In genomic region chr2:166662595-166663160, GRCm38 (mm10) we compare ENCODE assay signal across 10 mouse cellular contexts. TPM values are rescaled to one million over a fixed set of nuclear protein-coding genes. Genes with fewer than 3 reads are reported as not detected.
A peak's percentile ranks its signal among the peaks of the same experiment; 100 is the strongest.
DNase-seq lines count a peak whose midpoint lies in the region; ATAC-seq and TF ChIP-seq lines count a peak whose summit lies in the region.
"Had no signal": no experiment of that assay in that cellular context is flagged by ENCODE, and none has a peak within 500 bp of the region (broad histone marks: within the 10 kb centered on the region; RNA-seq: fewer than 3 reads in every experiment).

No protein-coding gene starts in this region.

- peak in 1 of 2 experiments; percentile 27 for DNase-seq in left cerebral cortex, adult 2 months (ENCODE audit: extremely low spot score in 1 of 2, low spot score in 2 of 2)
- DNase-seq in left cerebral cortex, postnatal 36 days (ENCODE audit: low spot score in 2 of 2) = no peak
- DNase-seq in forebrain, embryonic 11.5 days (ENCODE audit: low spot score) = no peak
- no peak for DNase-seq in kidney, postnatal 14 days
- no peak for DNase-seq in heart, postnatal 25 days (ENCODE audit: low spot score)
- DNase-seq: kidney, adult 2 months had no signal

- 67% methylated on average over 6 of the region's 6 CpGs for WGBS in forebrain, embryonic 11.5 days
- WGBS in hindbrain, embryonic 16.5 days = 38% methylated on average over 6 of the region's 6 CpGs
- WGBS in kidney, embryonic 16.5 days = 73% methylated on average over 6 of the region's 6 CpGs

- H3K36me3 ChIP-seq in forebrain, embryonic 11.5 days (ENCODE audit: control insufficient read depth, insufficient read depth, low read length) = no peaks in the 10 kb centered on the region
- H3K36me3 ChIP-seq in hindbrain, embryonic 16.5 days (ENCODE audit: control insufficient read depth, insufficient read depth, low read length) = no peaks in the 10 kb centered on the region
- no peaks in the 10 kb centered on the region for H3K36me3 ChIP-seq in kidney, embryonic 16.5 days (ENCODE audit: insufficient read depth, low read length)

- no peak overlapping the region for H3K4me2 ChIP-seq in forebrain, embryonic 11.5 days (ENCODE audit: low read depth, low read length, severe bottlenecking)
- no peak overlapping the region for H3K4me2 ChIP-seq in hindbrain, embryonic 16.5 days (ENCODE audit: low read length)
- H3K4me2 ChIP-seq in kidney, embryonic 16.5 days (replicated peaks; ENCODE audit: low read depth, low read length) = no peak overlapping the region

- no peaks in the 10 kb centered on the region for H3K9me3 ChIP-seq in forebrain, embryonic 11.5 days (ENCODE audit: control insufficient read depth, low read length)
- no peaks in the 10 kb centered on the region for H3K9me3 ChIP-seq in hindbrain, embryonic 16.5 days (ENCODE audit: control insufficient read depth, low read length)
- H3K9me3 ChIP-seq in kidney, embryonic 16.5 days (ENCODE audit: low read length) = no peaks in the 10 kb centered on the region

- no peak overlapping the region for H3K4me3 ChIP-seq in left cerebral cortex, adult 2 months
- H3K4me3 ChIP-seq in forebrain, embryonic 11.5 days (ENCODE audit: low read depth, low read length) = no peak overlapping the region
- no peak overlapping the region for H3K4me3 ChIP-seq in hindbrain, embryonic 16.5 days (ENCODE audit: low read length)
- no peak overlapping the region for H3K4me3 ChIP-seq in kidney, embryonic 16.5 days (ENCODE audit: low read length)

- H3K9ac ChIP-seq in forebrain, embryonic 11.5 days (ENCODE audit: low read length) = peak overlapping the region; percentile 20; the same call in 1 of the 2 replicates
- peak overlapping the region; percentile 8; the same call in 1 of the 2 replicates for H3K9ac ChIP-seq in hindbrain, embryonic 16.5 days (ENCODE audit: low read depth, low read length)
- no peak overlapping the region for H3K9ac ChIP-seq in kidney, embryonic 16.5 days (replicated peaks; ENCODE audit: low read length)

- peak overlapping the region; percentile 84 for H3K27ac ChIP-seq in left cerebral cortex, adult 2 months
- peak overlapping the region; percentile 18; the same call in 1 of the 2 replicates for H3K27ac ChIP-seq in forebrain, embryonic 11.5 days (ENCODE audit: low read depth, low read length)
- peak overlapping the region; percentile 30; the same call in 1 of the 2 replicates for H3K27ac ChIP-seq in hindbrain, embryonic 16.5 days (ENCODE audit: low read depth, low read length)
- H3K27ac ChIP-seq in kidney, embryonic 16.5 days (ENCODE audit: low read length) = no peak overlapping the region

- intact Hi-C loops in left cerebral cortex, adult 2 months (cut with DNase I) = loop anchor here (2.0 kb wide), 2 partner anchors 20 to 50 kb away; partner anchors contain the start of gene Prex1
- intact Hi-C loops in left cerebral cortex, postnatal 36 days (cut with DNase I) = loop anchor here (2.0 kb wide), 1 partner anchor 20 kb away; no protein-coding TSS in a partner anchor
- intact Hi-C loops in heart, postnatal 25 days (cut with DNase I) = no loop called here

- no peak for TF ChIP-seq CTCF in left cerebral cortex, adult 2 months (IDR thresholded peaks at IDR 0.05)

- H3K27me3 ChIP-seq in forebrain, embryonic 11.5 days (ENCODE audit: control insufficient read depth, insufficient read depth, low read length) = no peaks in the 10 kb centered on the region
- no peaks in the 10 kb centered on the region for H3K27me3 ChIP-seq in hindbrain, embryonic 16.5 days (replicated peaks; ENCODE audit: control insufficient read depth, insufficient read depth, low read length)
- H3K27me3 ChIP-seq in kidney, embryonic 16.5 days (ENCODE audit: insufficient read depth, low read length) = no peaks in the 10 kb centered on the region

- peaks cover 23% of the 10 kb centered on the region for H3K4me1 ChIP-seq in forebrain, embryonic 11.5 days (replicated peaks; ENCODE audit: control insufficient read depth, insufficient read depth, low read length)
- peaks cover 32% of the 10 kb centered on the region for H3K4me1 ChIP-seq in hindbrain, embryonic 16.5 days (ENCODE audit: control insufficient read depth, insufficient read depth, low read depth, low read length)
- H3K4me1 ChIP-seq in kidney, embryonic 16.5 days (ENCODE audit: insufficient read depth, low read length) = peaks cover 16% of the 10 kb centered on the region; the same call in 1 of the 2 replicates

- no peak for ATAC-seq in forebrain, embryonic 11.5 days (replicated peaks; ENCODE audit: low FRiP score)
- ATAC-seq in hindbrain, embryonic 16.5 days = peak; percentile 50
- peak; percentile 51 for ATAC-seq in monocyte, adult 5-6 weeks (replicated peaks; ENCODE audit: insufficient number of reproducible peaks, low FRiP score, low TSS enrichment, poor library complexity, severe bottlenecking)
- ATAC-seq in kidney, embryonic 16.5 days (ENCODE audit: low FRiP score, low TSS enrichment) = no peak
- ATAC-seq: lung, postnatal 0 days had no signal

RNA-seq across cellular contexts. Expression of gene Prex1, which starts 51.0 kb away (rescaled TPM):
- total RNA-seq in left cerebral cortex, adult 2 months (2021) = 100 to 1,000 TPM; 110 to 115 TPM
- 100 to 1,000 TPM; 104 to 114 TPM for total RNA-seq in left cerebral cortex, postnatal 36 days (2021)
- polyA plus RNA-seq in forebrain, embryonic 11.5 days (2014; fragmentation: Nextera tagmentation; extraction: Ambion mirVana) = 22.3 and 29.7 TPM in 2 replicates
- 27.3 and 32.5 TPM in 2 replicates for polyA plus RNA-seq in hindbrain, embryonic 16.5 days (2015; fragmentation: Nextera tagmentation; extraction: Ambion mirVana)
- total RNA-seq in monocyte, adult 5-6 weeks (2017) = 118 to 236 TPM (median 124 TPM) in 3 replicates
- 15.7 and 17.8 TPM in 2 replicates for polyA plus RNA-seq in kidney, embryonic 16.5 days (2015; fragmentation: Nextera tagmentation; extraction: Ambion mirVana)
- 1 to 10 TPM; 5.9 to 6.6 TPM for total RNA-seq in heart, postnatal 25 days (2021)

Comparison
In these comparisons a context has a peak if more than half of its experiments do, and no peak if none do; other contexts are left out.
1. ATAC-seq: peak in hindbrain, embryonic 16.5 days (single experiment) and monocyte, adult 5-6 weeks (single experiment); none in forebrain, embryonic 11.5 days (single experiment) and kidney, embryonic 16.5 days (single experiment).
2. RNA of gene Prex1, which starts 51.0 kb away (total RNA-seq): 118 to 236 TPM in monocyte, adult 5-6 weeks, 110 to 115 TPM in left cerebral cortex, adult 2 months and 104 to 114 TPM in left cerebral cortex, postnatal 36 days; 5.9 to 6.6 TPM in heart, postnatal 25 days; every median in the first group is over 10 times any median in the second.